Mouse (Mus musculus): Measurements from ENCODE around the gene Ankrd44.

DNA sequence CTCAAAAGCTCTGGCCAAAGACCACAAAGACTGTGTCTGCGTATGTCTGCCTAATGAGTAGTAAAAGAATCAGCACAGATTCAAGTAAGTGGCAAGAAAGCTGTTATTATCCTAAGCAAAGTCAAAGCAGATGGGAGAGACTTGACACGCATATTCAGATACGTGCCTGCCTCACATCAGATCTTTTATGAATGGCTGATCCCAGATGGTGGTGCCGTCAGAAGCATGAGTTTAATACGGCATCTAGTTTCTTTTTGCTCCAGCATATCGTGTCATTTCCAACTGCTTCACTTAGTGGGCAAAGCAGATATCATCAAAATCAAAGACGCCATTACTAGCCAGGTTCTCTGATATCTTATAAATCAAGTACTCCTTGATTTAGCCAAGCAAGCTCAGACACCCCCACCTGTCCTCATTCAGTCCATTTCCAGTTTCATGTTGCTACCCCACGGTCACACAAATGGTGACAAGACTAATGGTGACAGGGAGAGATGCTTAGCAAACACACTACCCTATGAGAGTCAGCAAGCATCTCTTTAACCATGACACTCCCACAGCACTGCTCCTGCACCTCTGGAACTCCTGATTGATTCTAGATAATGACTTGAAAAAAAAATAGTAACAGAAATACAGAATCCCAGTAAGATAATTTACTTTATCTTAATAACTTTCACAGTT is 218.2 kb downstream of the Ankrd44 start:
- TF ChIP-seq ZC3H11A (IDR thresholded peaks at IDR 0.05; ENCODE audit: borderline replicate concordance, low read depth, low read length) (no peak), HCFC1 (IDR thresholded peaks at IDR 0.05; ENCODE audit: borderline replicate concordance, insufficient read depth, low read length) (no peak), MAFK (IDR thresholded peaks at IDR 0.05; ENCODE audit: insufficient read depth, low read depth, low read length) (no peak), CHD2 (IDR thresholded peaks at IDR 0.05; ENCODE audit: low read depth, low read length) (no peak)

All from ES-E14 (cell line).